Mouse (Mus musculus): ENCODE results near the gene Slc34a3.

- TF ChIP-seq CTCF (IDR thresholded peaks at IDR 0.05; ENCODE audit: insufficient read depth, low read length) (peak; percentile 75), POLR2A (IDR thresholded peaks at IDR 0.05; ENCODE audit: borderline replicate concordance, extremely low read depth, low read depth, low read length) (no peak)
These were observed 45.0 kb upstream of the Slc34a3 start for GRCm38 (mm10) chr2:25278928-25279882.

Measured in lung, adult 2 months (tissue).